Mouse (Mus musculus): ENCODE measurements at regions not wholly inside any gene's neighbourhood (a gene's known extent, or its start where the extent isn't known, plus 50 kb on each side); places are given as distances from the start of the nearest gene placed in this dataset.

DNA sequence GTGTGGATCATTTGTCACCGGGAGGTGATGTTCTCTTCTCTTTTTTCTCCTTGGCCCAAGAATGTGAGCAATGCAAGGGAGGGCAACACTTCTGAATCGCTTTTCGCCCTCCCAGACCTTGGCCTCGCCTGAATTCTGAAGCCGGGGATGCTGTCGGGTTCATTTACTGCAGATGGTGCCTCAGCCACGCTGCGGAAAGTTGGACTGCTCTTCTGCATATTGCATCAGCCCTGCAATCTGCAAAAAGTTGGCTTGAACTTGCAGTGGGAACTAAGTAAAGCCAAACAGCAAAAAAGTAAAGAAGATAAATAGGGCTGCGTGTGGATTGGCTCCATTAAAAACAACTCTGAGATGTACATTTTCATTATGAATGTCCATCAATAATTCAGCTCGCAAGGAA is 55.9 kb upstream of the Dok5 start:
- DNase-seq (ENCODE audit: low spot score in 2 of 2): peak; percentile 19 to 49
- Histone ChIP-seq H3K27ac (no peak overlapping the region), H3K4me3 (no peak overlapping the region)
- no peak for TF ChIP-seq CTCF (conservative IDR thresholded peaks at IDR 0.05)

DNA sequence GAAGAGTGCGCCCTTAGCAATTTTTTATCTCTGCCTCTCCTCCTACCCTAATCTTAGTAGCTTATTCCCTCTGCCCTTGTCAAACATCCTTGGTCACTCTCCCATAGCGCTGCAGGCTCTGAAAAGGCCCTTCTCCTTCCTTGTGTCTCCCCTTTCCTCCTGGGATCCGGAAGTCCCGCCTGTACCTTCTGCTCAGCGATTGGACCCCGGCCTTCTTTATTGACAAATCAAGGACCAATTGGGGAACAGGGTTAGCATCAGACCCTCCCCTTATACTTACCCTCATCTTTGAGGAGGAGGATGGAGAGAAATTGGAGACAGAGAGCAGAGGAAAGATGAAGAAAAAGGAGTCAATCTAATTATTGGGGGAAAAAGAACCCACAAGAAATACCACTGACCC is 57.9 kb upstream of the Dok5 start:
- Histone ChIP-seq H3K4me3 (no peak overlapping the region), H3K27ac (no peak overlapping the region)
- no peak for TF ChIP-seq CTCF (conservative IDR thresholded peaks at IDR 0.05)
- DNase-seq (ENCODE audit: low spot score in 2 of 2): no peak

DNA sequence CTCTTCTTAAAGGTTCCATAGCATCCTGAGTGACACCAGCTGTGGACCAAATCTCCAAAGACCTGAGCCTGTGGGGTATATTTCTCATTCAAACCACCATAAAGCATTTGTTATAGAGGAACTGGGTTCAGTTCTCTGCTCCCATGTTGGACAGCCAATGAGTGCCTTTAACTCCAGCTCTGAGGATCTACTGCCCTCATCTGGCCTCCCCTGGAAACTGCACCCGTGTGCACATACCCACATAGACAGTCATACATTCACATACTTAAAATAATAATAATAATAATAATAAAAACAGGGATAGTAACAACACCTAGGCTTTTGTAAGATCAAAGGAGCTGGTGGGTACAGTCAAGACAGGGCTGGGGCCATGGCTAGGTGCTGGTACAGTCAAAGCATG is 58.8 kb upstream of the Dok5 start:
- no peak overlapping the region for H3K4me3 ChIP-seq
- peak; percentile 34 for TF ChIP-seq CTCF (conservative IDR thresholded peaks at IDR 0.05)
- DNase-seq (ENCODE audit: low spot score in 2 of 2): no peak
- no peak overlapping the region for H3K27ac ChIP-seq

- no peak for TF ChIP-seq CTCF (conservative IDR thresholded peaks at IDR 0.05)
- H3K27ac ChIP-seq: no peak overlapping the region
- H3K4me3 ChIP-seq: no peak overlapping the region
- DNase-seq (ENCODE audit: low spot score in 2 of 2): no peak
Observed at GRCm38 (mm10) chr2:170668960-170669359, 62.6 kb upstream of the Dok5 start.

GRCm38 (mm10) chr2:170668497-170668896 is 63.1 kb upstream of the Dok5 start:
- H3K4me3 ChIP-seq: no peak overlapping the region
- no peak for DNase-seq (ENCODE audit: low spot score in 2 of 2)
- no peak for TF ChIP-seq CTCF (conservative IDR thresholded peaks at IDR 0.05)
- no peak overlapping the region for H3K27ac ChIP-seq

DNA sequence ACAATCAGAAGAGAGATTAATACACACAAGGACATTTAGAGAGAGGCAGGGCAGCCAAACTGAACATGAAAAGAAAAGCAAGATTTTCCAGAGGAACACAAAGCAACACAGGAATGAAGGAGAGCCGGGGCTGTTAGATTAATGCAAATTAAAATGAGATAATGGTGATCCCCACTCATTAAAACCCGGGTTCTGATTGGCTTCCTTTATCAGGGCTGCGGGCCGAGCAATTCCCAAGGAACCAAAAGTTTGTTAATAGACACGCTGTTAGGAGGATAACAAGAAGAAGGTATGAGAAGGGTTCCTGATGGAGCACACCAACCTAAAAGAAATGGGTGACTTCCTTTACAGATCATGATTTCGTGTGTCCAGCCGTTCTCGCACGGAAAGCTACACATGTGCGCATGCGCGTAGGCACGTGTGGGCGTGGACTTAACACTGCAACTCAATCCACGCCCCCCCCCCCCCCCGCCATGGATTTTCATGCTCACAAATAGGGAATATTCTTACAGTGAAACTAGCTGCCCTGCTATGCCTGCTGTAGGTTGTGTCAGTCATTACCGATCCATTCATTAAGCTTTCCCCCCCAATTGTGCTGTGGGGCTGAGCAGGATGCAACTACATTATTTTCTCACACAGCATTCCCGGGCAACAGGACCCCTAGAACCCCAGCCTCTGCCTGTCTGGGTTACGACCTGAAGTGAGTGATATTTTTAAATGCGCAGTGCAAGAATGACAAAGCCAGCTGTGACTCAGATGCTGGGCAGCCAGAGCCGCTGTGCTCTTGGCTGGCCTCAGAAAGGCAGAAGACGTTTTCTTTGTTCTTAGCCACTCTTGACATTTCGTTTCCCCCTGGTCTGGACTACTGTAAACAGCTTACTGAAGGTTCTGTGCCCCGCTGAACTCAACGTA is 60.5 kb upstream of the 4930470P17Rik start:
- TF ChIP-seq CTCF (conservative IDR thresholded peaks at IDR 0.05): no peak
- peak; percentile 48 to 62 for DNase-seq (ENCODE audit: low spot score in 2 of 2)
- peak overlapping the region; percentile 74 for H3K27ac ChIP-seq
- peak overlapping the region; percentile 43 for H3K4me3 ChIP-seq

GRCm38 (mm10) chr2:170659291-170659690 is 57.5 kb upstream of the 4930470P17Rik start:
- H3K27ac ChIP-seq: no peak overlapping the region
- TF ChIP-seq CTCF (conservative IDR thresholded peaks at IDR 0.05): no peak
- no peak for DNase-seq (ENCODE audit: low spot score in 2 of 2)
- H3K4me3 ChIP-seq: no peak overlapping the region

DNA sequence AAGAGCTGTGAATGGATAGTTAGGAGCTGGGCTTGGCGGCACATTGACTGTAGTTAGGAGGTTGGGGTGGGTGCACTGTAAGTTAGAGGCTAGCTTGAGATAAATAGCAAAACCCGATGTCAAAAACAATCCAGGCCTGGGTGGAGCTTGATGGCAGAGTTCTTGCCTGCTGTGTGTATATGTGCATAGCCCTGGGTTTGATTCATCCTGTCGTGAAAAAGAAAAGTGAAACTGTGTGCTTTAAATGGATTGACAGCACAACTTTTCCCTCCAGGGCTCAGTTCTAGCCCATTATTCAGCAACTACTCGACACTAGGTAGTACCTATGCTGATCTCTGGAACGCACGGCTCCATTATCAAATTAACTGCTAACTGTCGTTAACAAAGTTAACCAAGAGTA is 56.7 kb upstream of the 4930470P17Rik start:
- Histone ChIP-seq H3K4me3 (no peak overlapping the region), H3K27ac (no peak overlapping the region)
- no peak for TF ChIP-seq CTCF (conservative IDR thresholded peaks at IDR 0.05)
- no peak for DNase-seq (ENCODE audit: low spot score in 2 of 2)

- no peak for DNase-seq (ENCODE audit: low spot score in 2 of 2)
- no peak overlapping the region for H3K27ac ChIP-seq
- H3K4me3 ChIP-seq: no peak overlapping the region
- no peak for TF ChIP-seq CTCF (conservative IDR thresholded peaks at IDR 0.05)
Observed at GRCm38 (mm10) chr2:170657821-170658221, 56.0 kb upstream of the 4930470P17Rik start.

DNA sequence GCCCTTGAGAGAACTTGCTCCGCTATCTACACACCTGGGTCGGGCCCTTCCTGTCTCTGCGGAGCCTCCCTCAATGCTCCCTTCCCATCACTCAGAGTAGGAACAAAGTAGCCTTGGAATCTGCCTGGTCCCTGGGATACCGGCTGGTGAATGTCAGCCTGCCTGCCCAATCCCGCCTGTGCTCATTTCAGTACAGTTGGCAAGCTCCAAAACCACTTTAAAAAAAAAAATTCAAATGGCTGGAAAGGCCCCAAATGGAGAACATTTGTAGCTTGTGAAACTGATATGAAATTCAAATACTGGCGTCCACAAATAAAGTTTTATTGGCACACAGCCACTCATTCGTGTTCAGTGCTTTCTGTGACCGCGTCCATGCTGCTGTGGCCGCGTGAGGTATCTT is 50.3 kb upstream of the 4930470P17Rik start:
- Histone ChIP-seq H3K4me3 (peak overlapping the region; percentile 15; the same call in 1 of the 2 replicates), H3K27ac (no peak overlapping the region)
- TF ChIP-seq CTCF (conservative IDR thresholded peaks at IDR 0.05): no peak
- DNase-seq (ENCODE audit: low spot score in 2 of 2): peak in 1 of 2 experiments; percentile 47

Data from layer of hippocampus, adult 2 months (tissue).